Mouse (Mus musculus) ES-Bruce4 (cell line): ENCODE results near the gene Gm13279.

Experiments
- CTCF ChIP-seq: IDR thresholded peaks from one replicate; pipeline ENCODE4 v1.8.1; 2011; ENCODE audit warnings: low read depth, low read length
- EP300 ChIP-seq: IDR thresholded peaks from 2 replicates; pipeline ENCODE4 v1.6.1; 2011; ENCODE audit warnings: low read depth, low read length; ENCODE audit not compliant: insufficient read depth

GRCm38 (mm10) chr4:88822995-88823394 is 25.8 kb downstream of the Gm13279 start:
- no peak for TF ChIP-seq CTCF
- TF ChIP-seq EP300 = no peak
